Mouse (Mus musculus): Measurements from ENCODE around the gene Lsamp. TPM values are rescaled to one million over a fixed set of nuclear protein-coding genes. Genes with fewer than 3 reads are reported as not detected.

The Lsamp gene
- polyA plus RNA-seq, 1 experiment from 2014 or later, result 1.5 TPM

DNA sequence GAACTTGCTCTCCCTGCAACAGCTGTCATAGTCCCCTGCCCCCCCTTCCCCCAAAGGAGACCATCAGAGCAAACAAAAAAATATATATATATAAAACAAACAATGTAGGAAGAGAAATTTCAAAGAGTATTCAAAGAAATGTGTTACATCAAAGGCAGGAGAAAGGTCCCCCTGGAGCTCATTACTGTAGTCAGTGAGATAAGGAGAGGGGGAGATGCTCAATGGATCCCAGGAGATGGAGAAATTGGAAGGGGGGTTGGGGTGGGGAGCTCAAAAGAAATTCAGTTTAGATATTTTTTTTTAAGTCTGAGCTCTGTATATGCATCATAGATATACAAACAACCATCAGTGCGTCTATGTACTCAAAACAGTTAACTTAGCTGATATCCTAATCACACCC is 976.4 kb downstream of the Lsamp start:
- Histone ChIP-seq H3K27ac (ENCODE audit: low read depth, low read length) (no peak overlapping the region), H3K36me3 (ENCODE audit: control insufficient read depth, insufficient read depth) (no peaks in the 10 kb centered on the region), H3K4me3 (ENCODE audit: low read depth, low read length) (no peak overlapping the region), H3K4me2 (replicated peaks; ENCODE audit: low read depth) (no peak overlapping the region), H3K9ac (ENCODE audit: low read depth, low read length) (no peak overlapping the region), H3K27me3 (replicated peaks; ENCODE audit: control insufficient read depth, insufficient read depth, low read length) (no peaks in the 10 kb centered on the region), H3K4me1 (replicated peaks; ENCODE audit: control insufficient read depth, insufficient read depth, low read length) (no peaks in the 10 kb centered on the region), H3K9me3 (ENCODE audit: control insufficient read depth) (no peaks in the 10 kb centered on the region)
- no peak for TF ChIP-seq CTCF (IDR thresholded peaks at IDR 0.05; ENCODE audit: low read depth)
- 66% methylated on average over 1 of the region's 1 CpGs for WGBS
- no peak for ATAC-seq

DNA sequence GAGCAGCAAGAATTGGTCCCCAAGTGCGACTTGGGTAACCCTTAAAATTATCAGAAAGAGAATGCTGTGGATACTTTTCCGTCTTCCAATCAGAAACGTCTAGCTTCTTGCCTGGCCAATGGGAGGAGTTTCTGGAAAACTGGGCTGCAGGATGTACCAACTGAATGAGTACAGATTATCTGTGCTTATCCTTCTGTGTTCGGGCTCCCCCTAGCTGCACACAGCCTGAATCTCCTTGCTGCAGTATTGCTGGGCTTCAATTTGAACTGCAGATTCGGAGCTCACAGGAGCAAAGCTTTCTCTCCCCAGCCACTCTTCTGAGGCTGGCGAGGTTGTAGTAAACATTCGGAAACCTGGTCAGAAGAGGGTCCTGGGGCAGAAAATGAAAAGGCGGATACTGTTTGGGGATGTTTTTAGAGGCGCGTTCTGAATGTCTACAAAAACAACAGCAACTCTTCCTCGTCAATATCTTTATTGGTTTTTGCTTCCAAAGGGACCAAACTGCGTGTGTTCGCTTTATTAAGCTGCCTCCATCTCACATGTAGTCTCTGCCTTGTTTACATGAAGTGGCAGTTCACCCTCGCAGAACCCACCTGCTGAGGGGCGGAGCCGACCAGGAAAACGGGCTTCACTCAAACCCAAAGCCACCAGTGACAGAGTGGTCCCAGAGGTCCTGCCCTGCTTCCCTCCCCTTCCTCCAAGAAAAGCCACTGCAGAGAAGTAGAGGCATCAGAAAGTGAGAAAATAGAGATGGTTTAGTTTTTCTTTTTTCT is 984.1 kb downstream of the Lsamp start:
- Histone ChIP-seq H3K27ac (ENCODE audit: low read depth, low read length) (no peak overlapping the region), H3K4me1 (replicated peaks; ENCODE audit: control insufficient read depth, insufficient read depth, low read length) (no peaks in the 10 kb centered on the region), H3K36me3 (ENCODE audit: control insufficient read depth, insufficient read depth) (no peaks in the 10 kb centered on the region), H3K27me3 (replicated peaks; ENCODE audit: control insufficient read depth, insufficient read depth, low read length) (no peaks in the 10 kb centered on the region), H3K9ac (ENCODE audit: low read depth, low read length) (no peak overlapping the region), H3K4me2 (replicated peaks; ENCODE audit: low read depth) (peak overlapping the region; percentile 35), H3K9me3 (ENCODE audit: control insufficient read depth) (no peaks in the 10 kb centered on the region), H3K4me3 (ENCODE audit: low read depth, low read length) (peak overlapping the region; percentile 14; the same call in 1 of the 2 replicates)
- 19% methylated on average over 17 of the region's 17 CpGs for WGBS
- peak; percentile 63; the same call in 1 of the 2 replicates for ATAC-seq
- peak; percentile 89 for TF ChIP-seq CTCF (IDR thresholded peaks at IDR 0.05; ENCODE audit: low read depth)

DNA sequence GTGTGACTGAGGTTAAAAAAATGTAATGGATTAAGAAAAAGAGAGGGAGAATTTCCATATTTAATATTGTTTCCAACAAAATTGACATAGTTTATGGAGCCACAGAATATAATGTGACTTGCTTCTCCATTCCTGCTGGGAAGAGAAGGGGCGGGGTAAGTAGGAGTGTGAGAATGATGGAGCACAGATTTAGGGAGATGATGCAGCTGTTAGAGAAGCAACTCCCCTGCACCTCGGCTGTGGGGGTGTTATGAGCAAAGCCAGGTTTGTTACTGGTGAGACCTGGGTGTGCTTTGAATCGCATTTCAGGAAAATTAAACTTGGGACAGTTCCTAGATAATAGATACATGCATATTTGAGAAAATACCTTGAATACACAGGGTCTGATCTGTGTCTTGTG is 987.2 kb downstream of the Lsamp start:
- no peaks in the 10 kb centered on the region for H3K9me3 ChIP-seq (ENCODE audit: control insufficient read depth)
- H3K4me1 ChIP-seq (replicated peaks; ENCODE audit: control insufficient read depth, insufficient read depth, low read length), result no peaks in the 10 kb centered on the region
- no peak overlapping the region for H3K4me2 ChIP-seq (replicated peaks; ENCODE audit: low read depth)
- H3K9ac ChIP-seq (ENCODE audit: low read depth, low read length), result no peak overlapping the region
- H3K27ac ChIP-seq (ENCODE audit: low read depth, low read length), result no peak overlapping the region
- ATAC-seq, result no peak
- no peak overlapping the region for H3K4me3 ChIP-seq (ENCODE audit: low read depth, low read length)
- 62% methylated on average over 3 of the region's 3 CpGs for WGBS
- TF ChIP-seq CTCF (IDR thresholded peaks at IDR 0.05; ENCODE audit: low read depth), result no peak
- no peaks in the 10 kb centered on the region for H3K27me3 ChIP-seq (replicated peaks; ENCODE audit: control insufficient read depth, insufficient read depth, low read length)
- H3K36me3 ChIP-seq (ENCODE audit: control insufficient read depth, insufficient read depth), result no peaks in the 10 kb centered on the region

DNA sequence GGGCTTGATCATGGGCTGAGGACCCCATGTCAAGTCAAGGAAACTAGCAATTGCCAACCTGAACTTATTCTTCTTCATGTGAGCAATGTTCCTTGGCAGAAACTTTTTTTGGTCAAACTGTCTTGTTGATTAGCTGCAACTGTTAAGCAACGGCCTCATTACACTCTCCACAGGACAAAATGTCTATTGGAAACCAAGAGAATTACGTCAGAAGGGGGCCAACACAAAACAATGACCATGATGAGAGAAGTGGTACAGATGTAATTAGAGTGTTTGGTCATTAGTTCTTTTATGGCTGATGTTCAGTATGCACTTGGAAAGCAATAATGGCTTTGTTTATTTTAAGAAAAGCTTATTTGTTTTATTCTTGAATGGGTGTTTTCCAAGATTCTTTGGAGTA is 989.9 kb downstream of the Lsamp start:
- H3K27me3 ChIP-seq (replicated peaks; ENCODE audit: control insufficient read depth, insufficient read depth, low read length), result no peaks in the 10 kb centered on the region
- H3K4me3 ChIP-seq (ENCODE audit: low read depth, low read length), result no peak overlapping the region
- no peaks in the 10 kb centered on the region for H3K9me3 ChIP-seq (ENCODE audit: control insufficient read depth)
- no peak overlapping the region for H3K27ac ChIP-seq (ENCODE audit: low read depth, low read length)
- no peaks in the 10 kb centered on the region for H3K36me3 ChIP-seq (ENCODE audit: control insufficient read depth, insufficient read depth)
- H3K9ac ChIP-seq (ENCODE audit: low read depth, low read length), result no peak overlapping the region
- ATAC-seq, result no peak
- TF ChIP-seq CTCF (IDR thresholded peaks at IDR 0.05; ENCODE audit: low read depth), result no peak
- no peaks in the 10 kb centered on the region for H3K4me1 ChIP-seq (replicated peaks; ENCODE audit: control insufficient read depth, insufficient read depth, low read length)
- H3K4me2 ChIP-seq (replicated peaks; ENCODE audit: low read depth), result no peak overlapping the region
- WGBS, result 58% methylated on average over 2 of the region's 2 CpGs

DNA sequence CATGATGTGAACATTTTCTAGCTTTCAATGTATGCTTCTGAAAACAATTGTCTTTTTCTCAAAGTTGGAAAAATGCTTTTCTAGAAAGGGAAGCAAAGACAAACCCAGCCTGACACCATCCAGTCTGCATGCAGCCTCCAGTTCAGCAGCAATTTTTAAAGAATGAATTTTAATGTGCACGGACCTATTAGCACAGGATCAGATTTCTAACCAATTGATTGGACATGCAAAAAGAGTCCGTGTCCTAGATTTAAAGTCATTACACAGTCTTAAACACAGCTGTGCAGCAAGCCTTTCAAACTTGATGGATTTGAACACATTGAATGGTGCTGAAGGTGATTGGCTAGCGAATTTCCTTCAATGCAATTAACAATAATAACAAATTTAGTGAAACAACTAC is 998.9 kb downstream of the Lsamp start:
- H3K4me3 ChIP-seq (ENCODE audit: low read depth, low read length), result no peak overlapping the region
- no peak overlapping the region for H3K9ac ChIP-seq (ENCODE audit: low read depth, low read length)
- 63% methylated on average over 3 of the region's 3 CpGs for WGBS
- no peak for ATAC-seq
- H3K27me3 ChIP-seq (replicated peaks; ENCODE audit: control insufficient read depth, insufficient read depth, low read length), result no peaks in the 10 kb centered on the region
- no peaks in the 10 kb centered on the region for H3K9me3 ChIP-seq (ENCODE audit: control insufficient read depth)
- H3K36me3 ChIP-seq (ENCODE audit: control insufficient read depth, insufficient read depth), result no peaks in the 10 kb centered on the region
- no peaks in the 10 kb centered on the region for H3K4me1 ChIP-seq (replicated peaks; ENCODE audit: control insufficient read depth, insufficient read depth, low read length)
- H3K4me2 ChIP-seq (replicated peaks; ENCODE audit: low read depth), result no peak overlapping the region
- H3K27ac ChIP-seq (ENCODE audit: low read depth, low read length), result no peak overlapping the region
- no peak for TF ChIP-seq CTCF (IDR thresholded peaks at IDR 0.05; ENCODE audit: low read depth)

DNA sequence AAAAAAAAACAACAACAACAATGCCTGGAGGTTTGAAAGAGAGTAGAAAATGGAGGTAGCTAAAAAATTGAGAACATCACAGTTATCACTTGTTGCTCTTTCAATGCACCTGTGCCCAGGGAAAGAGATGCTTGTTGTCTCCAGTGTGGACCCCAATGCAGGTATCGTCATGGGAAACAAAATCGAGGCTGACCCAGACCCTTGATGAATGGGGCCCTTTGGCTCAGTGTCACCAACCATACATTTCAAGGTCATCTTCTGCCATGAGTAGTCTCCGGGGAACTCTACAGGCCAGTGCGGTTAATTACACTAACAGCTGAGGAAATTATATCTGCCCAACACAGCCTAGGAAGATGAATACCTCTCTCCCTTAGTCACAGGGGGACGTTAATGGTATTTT is 1023.4 kb downstream of the Lsamp start:
- TF ChIP-seq CTCF (IDR thresholded peaks at IDR 0.05; ENCODE audit: low read depth), result no peak
- 69% methylated on average over 5 of the region's 5 CpGs for WGBS
- no peak for ATAC-seq
- H3K9ac ChIP-seq (ENCODE audit: low read depth, low read length), result no peak overlapping the region
- H3K27me3 ChIP-seq (replicated peaks; ENCODE audit: control insufficient read depth, insufficient read depth, low read length), result no peaks in the 10 kb centered on the region
- H3K36me3 ChIP-seq (ENCODE audit: control insufficient read depth, insufficient read depth), result no peaks in the 10 kb centered on the region
- no peak overlapping the region for H3K4me3 ChIP-seq (ENCODE audit: low read depth, low read length)
- no peaks in the 10 kb centered on the region for H3K4me1 ChIP-seq (replicated peaks; ENCODE audit: control insufficient read depth, insufficient read depth, low read length)
- H3K27ac ChIP-seq (ENCODE audit: low read depth, low read length), result no peak overlapping the region
- no peaks in the 10 kb centered on the region for H3K9me3 ChIP-seq (ENCODE audit: control insufficient read depth)
- H3K4me2 ChIP-seq (replicated peaks; ENCODE audit: low read depth), result no peak overlapping the region
